Mouse (Mus musculus): Measurements from ENCODE around the gene Actr10.

DNA sequence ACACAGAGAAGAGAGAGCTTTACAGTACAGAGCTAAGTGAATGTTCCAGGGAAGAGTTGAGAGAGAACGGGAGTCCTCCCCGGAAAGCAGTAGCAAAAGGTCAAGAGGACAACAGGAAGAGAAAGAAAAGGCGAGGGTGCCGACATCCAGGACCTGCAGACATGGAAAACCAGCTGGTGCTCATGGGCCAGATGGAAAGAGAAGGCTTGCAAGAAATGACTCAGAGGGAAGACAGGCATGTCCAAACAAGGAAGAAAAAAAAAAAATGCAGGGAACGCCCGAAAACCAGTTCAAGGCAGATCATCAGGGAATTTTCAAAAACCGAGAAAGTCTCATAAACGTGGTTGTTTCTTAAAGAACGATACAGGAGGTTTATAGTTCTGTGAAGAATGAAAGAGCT, 30.8 kb upstream of the Actr10 start:
- TF ChIP-seq CTCF (IDR thresholded peaks at IDR 0.05; ENCODE audit: borderline replicate concordance, extremely low read depth, insufficient read depth, insufficient read length): no peak
- TF ChIP-seq POLR2A (IDR thresholded peaks at IDR 0.05; ENCODE audit: borderline replicate concordance, extremely low read depth, insufficient read depth, insufficient read length, poor library complexity, severe bottlenecking): no peak

All from brain, embryonic 14.5 days (tissue).